In genomic region chr1:176124441-176124840, GRCm38 (mm10) we compare ENCODE assay signal across 29 mouse cellular contexts.
DNase-seq lines count a peak whose midpoint lies in the region; ATAC-seq and TF ChIP-seq lines count a peak whose summit lies in the region.
"Had no signal": no experiment of that assay in that cellular context is flagged by ENCODE, and none has a peak within 500 bp of the region (broad histone marks: within the 10 kb centered on the region; RNA-seq: fewer than 3 reads in every experiment).

No protein-coding gene starts in this region.

- no peak for TF ChIP-seq EP300 in heart, postnatal 0 days (IDR thresholded peaks at IDR 0.05; ENCODE audit: low read depth)

- H3K9me3 ChIP-seq in heart, embryonic 11.5 days (replicated peaks; ENCODE audit: control insufficient read depth, low read length): no peaks in the 10 kb centered on the region
- H3K9me3 ChIP-seq in heart, embryonic 14.5 days (ENCODE audit: control insufficient read depth, low read length): no peaks in the 10 kb centered on the region
- H3K9me3 ChIP-seq in heart, postnatal 0 days (replicated peaks; ENCODE audit: control insufficient read depth, low read length): no peaks in the 10 kb centered on the region
- H3K9me3 ChIP-seq: forebrain, embryonic 10.5 days; forebrain, embryonic 13.5 days had no signal

- peaks cover 6% of the 10 kb centered on the region; the same call in 1 of the 2 replicates for H3K4me1 ChIP-seq in heart, embryonic 11.5 days (ENCODE audit: control insufficient read depth, insufficient read depth, low read length)
- peaks cover 0 to 7% of the 10 kb centered on the region in 2 experiments; a peak in 2 of 4 replicates for H3K4me1 ChIP-seq in heart, embryonic 14.5 days (ENCODE audit: control insufficient read depth in 2 of 2, insufficient read depth in 2 of 2, low read length in 2 of 2)
- no peaks in the 10 kb centered on the region; the same call in 1 of the 2 replicates for H3K4me1 ChIP-seq in heart, postnatal 0 days (ENCODE audit: control insufficient read depth, insufficient read depth)
- H3K4me1 ChIP-seq: forebrain, embryonic 10.5 days; forebrain, embryonic 13.5 days had no signal

- intact Hi-C loops in heart, postnatal 14 days (cut with DNase I): no loop called here
- intact Hi-C loops in heart, postnatal 10 days (cut with DNase I): no loop called here

- H3K27ac ChIP-seq in heart, embryonic 11.5 days (ENCODE audit: low read depth, low read length): no peak overlapping the region
- H3K27ac ChIP-seq in heart, embryonic 14.5 days (replicated peaks in 1 of 2; ENCODE audit: control insufficient read depth in 1 of 2, insufficient read depth in 1 of 2, low read depth in 2 of 2, low read length in 2 of 2): no peak overlapping the region
- no peak overlapping the region for H3K27ac ChIP-seq in heart, postnatal 0 days (ENCODE audit: low read depth)
- H3K27ac ChIP-seq: forebrain, embryonic 10.5 days; forebrain, embryonic 13.5 days; heart, adult 2 months; hindbrain, embryonic 14.5 days; hindbrain, postnatal 0 days had no signal

- ATAC-seq in heart, embryonic 11.5 days (replicated peaks; ENCODE audit: insufficient number of reproducible peaks, low FRiP score, low TSS enrichment): no peak
- no peak for ATAC-seq in heart, embryonic 14.5 days (ENCODE audit: insufficient number of reproducible peaks, insufficient read depth, low FRiP score, low read depth)
- no peak for ATAC-seq in heart, postnatal 0 days (ENCODE audit: insufficient read depth, low read depth)
- ATAC-seq: forebrain, embryonic 13.5 days; forebrain, embryonic 16.5 days; hindbrain, postnatal 0 days; inflammation-experienced regulatory T-cells, adult 6 months; intestine, embryonic 16.5 days; Patski had no signal

- H3K4me3 ChIP-seq in heart, embryonic 11.5 days (ENCODE audit: low read depth, low read length): no peak overlapping the region
- peak overlapping the region in 1 of 2 experiments; percentile 9; a peak in 1 of 4 replicates for H3K4me3 ChIP-seq in heart, embryonic 14.5 days (ENCODE audit: control insufficient read depth in 1 of 2, insufficient read depth in 1 of 2, low read depth in 1 of 2, low read length in 2 of 2)
- no peak overlapping the region for H3K4me3 ChIP-seq in heart, postnatal 0 days (ENCODE audit: low read depth, low read length)
- H3K4me3 ChIP-seq: forebrain, embryonic 10.5 days; forebrain, embryonic 13.5 days; heart, adult 2 months had no signal

- peaks cover 23% of the 10 kb centered on the region for H3K27me3 ChIP-seq in heart, embryonic 11.5 days (ENCODE audit: control insufficient read depth, insufficient read depth, low read length)
- H3K27me3 ChIP-seq in heart, embryonic 14.5 days (ENCODE audit: control insufficient read depth, insufficient read depth, low read length): peaks cover 49% of the 10 kb centered on the region
- peaks cover 34% of the 10 kb centered on the region for H3K27me3 ChIP-seq in heart, postnatal 0 days (ENCODE audit: control insufficient read depth, insufficient read depth, low read length)
- H3K27me3 ChIP-seq: CH12.LX; forebrain, embryonic 13.5 days; Patski had no signal

- WGBS in heart, embryonic 11.5 days (ENCODE audit: insufficient replicate concordance): 57% methylated on average over 8 of the region's 8 CpGs
- WGBS in heart, embryonic 14.5 days: 25% methylated on average over 8 of the region's 8 CpGs
- 30% methylated on average over 8 of the region's 8 CpGs for WGBS in heart, postnatal 0 days

- peak overlapping the region; percentile 6 for H3K4me2 ChIP-seq in heart, embryonic 11.5 days
- H3K4me2 ChIP-seq in heart, embryonic 14.5 days (ENCODE audit: low read length): peak overlapping the region; percentile 53
- peak overlapping the region; percentile 17 for H3K4me2 ChIP-seq in heart, postnatal 0 days (ENCODE audit: low read depth, low read length)
- H3K4me2 ChIP-seq: forebrain, embryonic 13.5 days; hindbrain, embryonic 14.5 days had no signal

- no peaks in the 10 kb centered on the region for H3K36me3 ChIP-seq in heart, embryonic 11.5 days (ENCODE audit: control insufficient read depth, insufficient read depth, low read length)
- H3K36me3 ChIP-seq in heart, embryonic 14.5 days (ENCODE audit: control insufficient read depth, insufficient read depth, low read length): no peaks in the 10 kb centered on the region
- no peaks in the 10 kb centered on the region for H3K36me3 ChIP-seq in heart, postnatal 0 days (replicated peaks; ENCODE audit: control insufficient read depth, insufficient read depth, low read length)
- H3K36me3 ChIP-seq: forebrain, embryonic 10.5 days; G1E had no signal

- H3K9ac ChIP-seq in heart, embryonic 11.5 days (ENCODE audit: low read depth, low read length): no peak overlapping the region
- H3K9ac ChIP-seq in heart, embryonic 14.5 days (ENCODE audit: low read length): no peak overlapping the region
- H3K9ac ChIP-seq in heart, postnatal 0 days (replicated peaks; ENCODE audit: low read depth, low read length): no peak overlapping the region
- H3K9ac ChIP-seq: forebrain, embryonic 13.5 days; hindbrain, embryonic 14.5 days had no signal

- TF ChIP-seq CTCF in heart, postnatal 0 days (IDR thresholded peaks at IDR 0.05; ENCODE audit: low read depth): no peak

- peak; percentile 47 for DNase-seq in cerebellum, adult 9-10 months
- DNase-seq in cerebellum, postnatal 10 days: no peak
- DNase-seq in heart, adult 8-10 months (ENCODE audit: low spot score): no peak
- no peak for DNase-seq in heart, postnatal 14 days
- no peak for DNase-seq in heart, postnatal 0 days (ENCODE audit: low spot score)
- DNase-seq in heart, postnatal 10 days: no peak
- DNase-seq: adrenal gland, postnatal 10 days; adrenal gland, postnatal 36 days; B cell, adult 2 months; cerebellum, adult 11-12 months; cerebellum, adult 9-11 months; cerebellum, postnatal 36 days; gastrocnemius, postnatal 25 days; heart, adult 2 months; kidney, adult 18-20 months; kidney, adult 9 months; kidney, postnatal 14 days had no signal
